Mouse (Mus musculus) CD4-positive helper T cell, adult 2 months (primary cell): ENCODE results near the gene Ypel4.

Experiments used
- DNase-seq: peaks from one replicate; pipeline ENCODE4 v3.0.0-alpha.2; 2012; ENCODE audit warnings: low read depth, missing footprints, low spot score

The Ypel4 gene

DNA sequence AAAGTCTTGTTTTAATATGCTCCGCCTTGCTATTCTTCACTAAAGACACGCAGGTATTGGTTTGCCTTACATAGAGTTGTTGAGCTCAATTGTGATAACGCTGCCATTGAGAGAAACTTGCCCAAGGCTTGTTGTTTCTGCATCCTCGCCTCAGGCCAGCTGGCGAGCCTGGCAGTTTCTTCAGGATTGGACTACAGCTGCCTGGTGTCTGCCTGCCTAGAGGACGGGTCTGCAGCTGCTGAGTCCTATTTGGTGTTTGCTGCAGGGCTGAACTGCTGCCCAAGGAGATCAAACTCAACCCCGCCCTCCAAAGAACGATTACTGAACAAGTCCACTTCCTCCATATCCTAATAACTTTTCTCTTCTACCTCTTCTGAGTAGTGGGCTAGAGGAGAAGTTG, 26.9 kb downstream of the Ypel4 start:
- DNase-seq, result no peak

DNA sequence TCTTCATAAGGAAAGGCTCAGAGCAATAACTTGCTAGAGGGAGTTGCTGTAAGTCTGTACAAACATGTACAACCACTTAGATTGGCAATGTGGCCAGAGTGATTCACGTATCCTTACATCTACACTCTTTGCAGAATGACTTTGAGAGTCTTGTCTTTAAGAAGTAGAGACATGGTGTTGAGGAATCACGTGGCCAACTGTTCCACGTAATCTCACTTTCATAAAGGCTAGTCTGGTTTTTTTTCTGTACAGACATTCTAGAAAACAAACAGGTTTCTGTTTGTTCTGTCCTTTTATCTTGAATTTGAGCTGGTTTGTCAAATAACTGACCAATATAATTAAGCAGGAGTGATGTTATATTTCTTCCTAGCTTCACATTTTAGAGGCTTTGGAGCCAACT, 27.5 kb downstream of the Ypel4 start:
- DNase-seq, result no peak

GRCm38 (mm10) chr2:84761840-84762239, 28.0 kb downstream of the Ypel4 start:
- DNase-seq, result no peak

DNA sequence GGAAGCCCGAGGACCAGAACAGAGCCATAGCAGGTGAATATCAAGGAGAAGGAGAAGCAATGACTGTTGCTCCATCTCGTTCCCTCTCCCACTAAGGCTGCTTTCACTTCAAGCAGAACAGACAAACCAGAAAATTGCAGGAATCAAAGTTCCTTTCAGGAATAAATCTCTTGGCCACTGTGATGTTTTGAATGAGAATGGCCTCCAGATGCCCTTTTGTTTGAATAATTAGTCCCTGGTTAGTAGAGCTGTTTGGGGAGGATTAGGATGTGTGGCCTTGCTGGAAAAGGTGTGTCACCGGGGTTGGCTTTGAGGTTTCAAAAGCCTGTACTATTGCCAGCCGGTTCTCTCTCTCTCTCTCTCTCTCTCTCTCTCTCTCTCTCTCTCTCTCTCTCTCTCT, 28.4 kb downstream of the Ypel4 start:
- DNase-seq, result no peak

DNA sequence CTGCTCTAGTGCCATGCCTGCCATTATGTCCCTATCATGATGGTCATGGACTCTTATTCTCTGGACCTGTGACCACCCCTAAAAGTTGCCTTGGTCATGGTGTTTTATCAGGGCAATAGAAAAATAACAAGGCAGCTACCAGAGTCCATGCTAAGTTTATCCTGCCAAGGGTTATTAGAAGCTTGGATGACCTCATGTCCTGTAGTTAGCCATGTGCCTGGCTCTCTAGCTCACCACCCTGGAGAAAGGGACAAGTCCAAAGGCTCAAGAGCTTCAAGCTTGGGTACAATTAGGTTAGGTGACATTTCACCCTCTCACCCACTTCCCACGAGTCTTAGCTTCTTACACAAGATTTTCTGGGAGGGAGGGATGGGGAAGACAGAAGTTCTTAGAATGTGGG, 29.0 kb downstream of the Ypel4 start:
- DNase-seq, result no peak

- no peak for DNase-seq
Measured at GRCm38 (mm10) chr2:84770501-84770900, 36.6 kb downstream of the Ypel4 start.

GRCm38 (mm10) chr2:84772454-84772853, 38.6 kb downstream of the Ypel4 start:
- DNase-seq, result no peak

DNA sequence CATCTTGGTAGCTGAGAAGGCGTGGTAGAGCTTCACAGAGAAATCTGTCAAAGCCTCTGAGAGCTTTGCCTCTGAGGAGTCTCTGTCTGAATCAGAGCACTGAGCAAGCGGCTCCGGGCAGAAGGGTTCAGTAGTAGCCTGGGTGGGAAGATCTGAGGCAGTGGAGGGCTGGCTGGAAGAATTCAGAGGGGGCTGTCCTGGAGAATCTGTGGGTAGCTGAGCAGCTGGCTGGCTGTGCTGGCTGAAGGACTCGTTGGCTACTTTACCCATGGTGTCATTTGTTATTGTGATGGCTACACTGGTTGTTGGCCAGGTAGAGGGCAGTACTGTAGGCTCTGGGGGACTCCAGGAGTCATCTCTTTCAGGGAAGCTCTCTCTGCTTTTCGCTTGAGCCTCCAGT, 39.3 kb downstream of the Ypel4 start:
- no peak for DNase-seq

- no peak for DNase-seq
Measured at GRCm38 (mm10) chr2:84774751-84775150, 40.9 kb downstream of the Ypel4 start.

GRCm38 (mm10) chr2:84775241-84775640, 41.4 kb downstream of the Ypel4 start, which contains the start of gene Serping1:
TSS of gene Serping1 (minus strand) at chr2:84775444.
- no peak for DNase-seq

DNA sequence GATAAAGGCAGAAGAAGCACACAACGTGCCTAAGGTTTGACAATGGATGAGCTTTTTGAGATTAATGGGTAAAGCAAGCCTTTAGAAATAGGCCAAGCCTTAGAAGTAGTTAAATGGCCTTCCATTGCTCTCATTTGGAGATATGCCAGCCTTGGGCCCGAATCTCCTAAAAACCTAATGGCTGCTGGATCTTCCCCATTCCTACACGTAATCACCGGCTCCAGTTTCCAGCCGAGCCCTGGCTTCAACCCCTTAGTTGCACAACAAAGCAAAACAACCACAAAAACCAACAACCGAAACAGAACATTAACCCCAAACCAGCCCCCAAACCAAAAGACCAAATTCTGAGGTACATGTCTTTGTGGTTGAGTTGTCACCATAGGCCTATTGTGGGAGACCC, 41.8 kb downstream of the Ypel4 start:
- no peak for DNase-seq

- no peak for DNase-seq
Measured at GRCm38 (mm10) chr2:84777706-84778105, 43.8 kb downstream of the Ypel4 start.

GRCm38 (mm10) chr2:84779210-84779609, 45.4 kb downstream of the Ypel4 start:
- peak; percentile 92 for DNase-seq

GRCm38 (mm10) chr2:84783315-84783714, 49.5 kb downstream of the Ypel4 start:
- DNase-seq, result no peak

GRCm38 (mm10) chr2:84783840-84784566, 50.1 kb downstream of the Ypel4 start:
- no peak for DNase-seq
